ENCODE assay signal across 23 mouse cellular contexts in the genomic region with DNA sequence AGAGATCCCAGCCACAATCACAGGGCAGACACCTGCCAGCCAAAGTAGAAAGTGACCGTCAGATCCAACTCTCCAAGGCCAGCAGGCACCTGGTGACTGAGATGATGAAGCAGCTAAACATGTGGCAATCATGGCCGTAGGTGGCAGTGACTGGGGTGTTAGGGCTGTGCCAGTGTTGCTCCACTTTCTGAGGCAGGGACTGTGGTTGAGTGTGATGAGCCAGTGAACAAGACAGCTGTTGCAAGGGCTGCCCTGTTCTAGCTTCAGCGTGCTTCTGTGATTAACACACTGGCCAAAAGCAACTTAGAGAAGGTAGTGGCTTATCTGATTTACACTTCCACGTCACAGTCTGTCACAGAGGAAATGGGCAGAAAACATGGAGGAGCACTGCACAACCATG. TPM values are rescaled to one million over a fixed set of nuclear protein-coding genes. Genes with fewer than 3 reads are reported as not detected.
A peak's percentile ranks its signal among the peaks of the same experiment; 100 is the strongest.
DNase-seq lines count a peak whose midpoint lies in the region; ATAC-seq lines count a peak whose summit lies in the region.
"Had no signal": no experiment of that assay in that cellular context is flagged by ENCODE, and none has a peak within 500 bp of the region (broad histone marks: within the 10 kb centered on the region; RNA-seq: fewer than 3 reads in every experiment).

No protein-coding gene starts in this region.

- no peak overlapping the region for H3K27ac ChIP-seq in kidney, embryonic 16.5 days (ENCODE audit: low read length)
- no peak overlapping the region for H3K27ac ChIP-seq in midbrain, embryonic 11.5 days (ENCODE audit: low read depth, low read length)
- H3K27ac ChIP-seq: embryonic facial prominence, embryonic 13.5 days; embryonic facial prominence, embryonic 15.5 days; forebrain, embryonic 13.5 days; forebrain, embryonic 15.5 days had no signal

- no peaks in the 10 kb centered on the region for H3K4me1 ChIP-seq in kidney, embryonic 16.5 days (ENCODE audit: insufficient read depth, low read length)
- no peaks in the 10 kb centered on the region for H3K4me1 ChIP-seq in midbrain, embryonic 11.5 days (ENCODE audit: control insufficient read depth, insufficient read depth, low read length)
- H3K4me1 ChIP-seq: embryonic facial prominence, embryonic 13.5 days; embryonic facial prominence, embryonic 15.5 days; forebrain, embryonic 13.5 days; forebrain, embryonic 15.5 days had no signal

- H3K36me3 ChIP-seq in kidney, embryonic 16.5 days (ENCODE audit: insufficient read depth, low read length): no peaks in the 10 kb centered on the region
- H3K36me3 ChIP-seq in midbrain, embryonic 11.5 days (ENCODE audit: control insufficient read depth, insufficient read depth, low read length): no peaks in the 10 kb centered on the region
- H3K36me3 ChIP-seq: embryonic facial prominence, embryonic 13.5 days; embryonic facial prominence, embryonic 15.5 days; forebrain, embryonic 15.5 days had no signal

- no peak overlapping the region for H3K4me2 ChIP-seq in kidney, embryonic 16.5 days (replicated peaks; ENCODE audit: low read depth, low read length)
- no peak overlapping the region for H3K4me2 ChIP-seq in midbrain, embryonic 11.5 days
- H3K4me2 ChIP-seq: embryonic facial prominence, embryonic 13.5 days; embryonic facial prominence, embryonic 15.5 days; forebrain, embryonic 13.5 days; forebrain, embryonic 15.5 days had no signal

- peak; percentile 44 for ATAC-seq in granulocyte monocyte progenitor cell, adult 5-6 weeks (replicated peaks; ENCODE audit: poor library complexity, severe bottlenecking)
- peak; percentile 61 for ATAC-seq in megakaryocyte progenitor cell, adult 5-6 weeks (replicated peaks; ENCODE audit: poor library complexity)
- ATAC-seq in kidney, embryonic 16.5 days (ENCODE audit: low FRiP score, low TSS enrichment): no peak
- no peak for ATAC-seq in midbrain, embryonic 11.5 days (ENCODE audit: low FRiP score)
- ATAC-seq: forebrain, embryonic 13.5 days; forebrain, embryonic 15.5 days; forebrain, postnatal 0 days had no signal

- DNase-seq in 416B (ENCODE audit: low read depth): peak; percentile 32
- DNase-seq in fat pad, adult 2 months (ENCODE audit: extremely low read depth, low read depth, low spot score): peak; percentile 72
- no peak for DNase-seq in cerebellum, adult 18-20 months
- DNase-seq in left cerebral cortex, adult 11 months (ENCODE audit: low spot score): no peak
- DNase-seq in midbrain, embryonic 11.5 days (ENCODE audit: low spot score, missing footprints): no peak
- DNase-seq: adrenal gland, adult 2 months; adrenal gland, postnatal 10 days; adrenal gland, postnatal 25 days; cerebellum, adult 11-12 months; cerebellum, adult 8-10 months; cerebellum, adult 9-11 months; cerebellum, postnatal 14 days; cerebellum, postnatal 36 days; embryo, embryonic 11 days; forebrain, postnatal 0 days had no signal

- no peak overlapping the region for H3K4me3 ChIP-seq in kidney, embryonic 16.5 days (ENCODE audit: low read length)
- no peak overlapping the region for H3K4me3 ChIP-seq in midbrain, embryonic 11.5 days (ENCODE audit: low read depth, low read length)
- H3K4me3 ChIP-seq: embryonic facial prominence, embryonic 13.5 days; embryonic facial prominence, embryonic 15.5 days; erythroblast, embryonic 14.5 days; forebrain, embryonic 13.5 days; forebrain, embryonic 15.5 days had no signal

- H3K9me3 ChIP-seq in kidney, embryonic 16.5 days (ENCODE audit: low read length): peaks cover 3% of the 10 kb centered on the region; the same call in 1 of the 2 replicates
- H3K9me3 ChIP-seq in midbrain, embryonic 11.5 days (ENCODE audit: control insufficient read depth, low read length): no peaks in the 10 kb centered on the region; the same call in 1 of the 2 replicates
- H3K9me3 ChIP-seq: forebrain, embryonic 13.5 days; forebrain, embryonic 15.5 days had no signal

- H3K27me3 ChIP-seq in kidney, embryonic 16.5 days (ENCODE audit: insufficient read depth, low read length): no peaks in the 10 kb centered on the region
- H3K27me3 ChIP-seq in midbrain, embryonic 11.5 days (ENCODE audit: control insufficient read depth, insufficient read depth, low read length): no peaks in the 10 kb centered on the region
- H3K27me3 ChIP-seq: embryonic facial prominence, embryonic 13.5 days; embryonic facial prominence, embryonic 15.5 days; forebrain, embryonic 13.5 days; forebrain, embryonic 15.5 days had no signal

- WGBS in kidney, embryonic 16.5 days: 85% methylated on average over 4 of the region's 4 CpGs
- 90% methylated on average over 4 of the region's 4 CpGs for WGBS in midbrain, embryonic 11.5 days

- no peak overlapping the region for H3K9ac ChIP-seq in kidney, embryonic 16.5 days (replicated peaks; ENCODE audit: low read length)
- H3K9ac ChIP-seq in midbrain, embryonic 11.5 days (ENCODE audit: low read length): no peak overlapping the region
- H3K9ac ChIP-seq: embryonic facial prominence, embryonic 13.5 days; embryonic facial prominence, embryonic 15.5 days; forebrain, embryonic 13.5 days; forebrain, embryonic 15.5 days; forebrain, postnatal 0 days had no signal

RNA-seq across cellular contexts. Expression of gene Atp11a, which starts 13.4 kb away (rescaled TPM):
- total RNA-seq in granulocyte monocyte progenitor cell, adult 5-6 weeks (2014; fragmentation: Nextera tagmentation): 19.8 and 22.8 TPM in 2 replicates
- 14.3 and 18.7 TPM in 2 replicates for total RNA-seq in granulocyte monocyte progenitor cell, adult 5-6 weeks (2017)
- total RNA-seq in megakaryocyte progenitor cell, adult 5-6 weeks (2015): 14.5 and 17.1 TPM in 2 replicates
- 15.9 and 16.0 TPM in 2 replicates for total RNA-seq in megakaryocyte progenitor cell, adult 5-6 weeks (2017)
- polyA plus RNA-seq in kidney, embryonic 16.5 days (2015; fragmentation: Nextera tagmentation; extraction: Ambion mirVana): 14.4 and 18.5 TPM in 2 replicates
- 8.9 and 10.0 TPM in 2 replicates for polyA plus RNA-seq in midbrain, embryonic 11.5 days (2014; fragmentation: Nextera tagmentation; extraction: Ambion mirVana)

Comparison
In these comparisons a context has a peak if more than half of its experiments do, and no peak if none do; other contexts are left out.
1. DNase-seq: peak in 416B (single experiment) and fat pad, adult 2 months (single experiment); none in cerebellum, adult 18-20 months (0 of 2), left cerebral cortex, adult 11 months (single experiment) and midbrain, embryonic 11.5 days (single experiment).
2. ATAC-seq: peak in granulocyte monocyte progenitor cell, adult 5-6 weeks (single experiment) and megakaryocyte progenitor cell, adult 5-6 weeks (single experiment); none in kidney, embryonic 16.5 days (single experiment) and midbrain, embryonic 11.5 days (single experiment).